Mouse (Mus musculus) limb, embryonic 12.5 days (tissue): Measurements from ENCODE around the gene Cmas. TPM values are rescaled to one million over a fixed set of nuclear protein-coding genes. Genes with fewer than 3 reads are reported as not detected.

ENCODE experiments used
- ATAC-seq: fragments of 200-750 bp; cut with Nextera tagmentation; 2 replicates; pipeline ENCODE4 v1.8.0; 2017; ENCODE audit warnings: low read depth, moderate TSS enrichment; ENCODE audit not compliant: insufficient number of reproducible peaks, insufficient read depth, low FRiP score, low TSS enrichment
- H3K27ac ChIP-seq: fragments of 300-500 bp; sonication (generic); 2 replicates; pipeline ENCODE4 v1.5.1; 2016; ENCODE audit warnings: mild to moderate bottlenecking, moderate library complexity
- H3K27me3 ChIP-seq: fragments of 300-500 bp; sonication (generic); 2 replicates; pipeline ENCODE4 v1.6.1; 2016; ENCODE audit warnings: mild to moderate bottlenecking, moderate library complexity
- H3K36me3 ChIP-seq: fragments of 300-500 bp; sonication (generic); 2 replicates; pipeline ENCODE4 v1.6.1; 2016; ENCODE audit warnings: mild to moderate bottlenecking, moderate library complexity
- H3K4me1 ChIP-seq: fragments of 300-500 bp; sonication (generic); replicated peaks from 2 replicates; pipeline ENCODE4 v1.6.1; 2016
- H3K4me2 ChIP-seq: fragments of 300-500 bp; sonication (generic); 2 replicates; pipeline ENCODE4 v1.6.1; 2016; ENCODE audit warnings: mild to moderate bottlenecking, moderate library complexity
- H3K4me3 ChIP-seq: fragments of 300-500 bp; sonication (generic); replicated peaks from 2 replicates; pipeline ENCODE4 v1.5.1; 2016; ENCODE audit warnings: mild to moderate bottlenecking
- H3K9ac ChIP-seq: fragments of 300-500 bp; sonication (generic); replicated peaks from 2 replicates; pipeline ENCODE4 v1.6.1; 2016; ENCODE audit warnings: mild to moderate bottlenecking, moderate library complexity
- H3K9me3 ChIP-seq: fragments of 300-500 bp; sonication (generic); 2 replicates; pipeline ENCODE4 v1.6.1; 2016; ENCODE audit warnings: mild to moderate bottlenecking, moderate library complexity
- WGBS: fragments of 180-500 bp; shearing (Covaris S2); methylation state at CpG from one replicate; pipeline ENCODE4 v1.1.7; 2016; 5-methylcytosine and 5-hydroxymethylcytosine counted together
- polyA plus RNA-seq: library from polyadenylated mRNA; unstranded; fragments of >200 nt; fragmentation: Nextera tagmentation; extraction: Ambion mirVana; gene quantifications from 2 replicates; pipeline ENCODE4 v1.2.1, GENCODE M21; 2016

Gene Cmas
- polyA plus RNA-seq, 1 experiment from 2014 or later, result 81.9 TPM

- no peak for ATAC-seq
- H3K4me3 ChIP-seq, result no peak overlapping the region
- no peaks in the 10 kb centered on the region for H3K4me1 ChIP-seq
- no peak overlapping the region for H3K9ac ChIP-seq
- H3K9me3 ChIP-seq, result no peaks in the 10 kb centered on the region
- no peaks in the 10 kb centered on the region for H3K27me3 ChIP-seq
- WGBS, result 57% methylated on average over 11 of the region's 11 CpGs
- H3K36me3 ChIP-seq, result peaks cover 9% of the 10 kb centered on the region; the same call in 1 of the 2 replicates
- no peak overlapping the region for H3K4me2 ChIP-seq
- H3K27ac ChIP-seq, result no peak overlapping the region
Observed at GRCm38 (mm10) chr6:142779045-142779811, 22.7 kb downstream of the Cmas start.

- no peaks in the 10 kb centered on the region for H3K9me3 ChIP-seq
- no peak overlapping the region for H3K9ac ChIP-seq
- no peaks in the 10 kb centered on the region for H3K27me3 ChIP-seq
- WGBS, result 73% methylated on average over 14 of the region's 14 CpGs
- no peak overlapping the region for H3K27ac ChIP-seq
- no peak for ATAC-seq
- H3K36me3 ChIP-seq, result peaks cover 3% of the 10 kb centered on the region; the same call in 1 of the 2 replicates
- no peak overlapping the region for H3K4me2 ChIP-seq
- H3K4me3 ChIP-seq, result no peak overlapping the region
- H3K4me1 ChIP-seq, result no peaks in the 10 kb centered on the region
Observed at GRCm38 (mm10) chr6:142779812-142780573, 23.5 kb downstream of the Cmas start.

GRCm38 (mm10) chr6:142780574-142781033 is 24.1 kb downstream of the Cmas start:
- H3K9me3 ChIP-seq, result no peaks in the 10 kb centered on the region
- H3K36me3 ChIP-seq, result 0 out of 2 replicates have a peak, but pooled peaks cover 3% of the 10 kb centered on the region
- no peak overlapping the region for H3K9ac ChIP-seq
- no peaks in the 10 kb centered on the region for H3K27me3 ChIP-seq
- H3K27ac ChIP-seq, result no peak overlapping the region
- 82% methylated on average over 4 of the region's 4 CpGs for WGBS
- no peak overlapping the region for H3K4me3 ChIP-seq
- no peak overlapping the region for H3K4me2 ChIP-seq
- no peak for ATAC-seq
- H3K4me1 ChIP-seq, result no peaks in the 10 kb centered on the region

- ATAC-seq, result no peak
- H3K36me3 ChIP-seq, result no peaks in the 10 kb centered on the region
- 60% methylated on average over 7 of the region's 7 CpGs for WGBS
- H3K27me3 ChIP-seq, result no peaks in the 10 kb centered on the region
- no peaks in the 10 kb centered on the region for H3K9me3 ChIP-seq
- H3K4me3 ChIP-seq, result no peak overlapping the region
- H3K27ac ChIP-seq, result no peak overlapping the region
- H3K4me1 ChIP-seq, result no peaks in the 10 kb centered on the region
- H3K9ac ChIP-seq, result no peak overlapping the region
- H3K4me2 ChIP-seq, result no peak overlapping the region
Observed at GRCm38 (mm10) chr6:142781286-142781685, 24.8 kb downstream of the Cmas start.

- no peaks in the 10 kb centered on the region for H3K9me3 ChIP-seq
- H3K27me3 ChIP-seq, result no peaks in the 10 kb centered on the region
- H3K36me3 ChIP-seq, result no peaks in the 10 kb centered on the region
- H3K4me3 ChIP-seq, result no peak overlapping the region
- no peaks in the 10 kb centered on the region for H3K4me1 ChIP-seq
- H3K4me2 ChIP-seq, result no peak overlapping the region
- WGBS, result 39% methylated on average over 4 of the region's 4 CpGs
- no peak for ATAC-seq
- H3K27ac ChIP-seq, result no peak overlapping the region
- no peak overlapping the region for H3K9ac ChIP-seq
Observed at GRCm38 (mm10) chr6:142785343-142785742, 28.9 kb downstream of the Cmas start.

- Histone ChIP-seq H3K36me3 (no peaks in the 10 kb centered on the region), H3K27ac (no peak overlapping the region), H3K9me3 (no peaks in the 10 kb centered on the region), H3K4me3 (no peak overlapping the region), H3K4me1 (no peaks in the 10 kb centered on the region), H3K4me2 (no peak overlapping the region), H3K27me3 (no peaks in the 10 kb centered on the region), H3K9ac (no peak overlapping the region)
- ATAC-seq, result no peak
- 87% methylated on average over 21 of the region's 21 CpGs for WGBS
Observed at GRCm38 (mm10) chr6:142786106-142786505, 29.6 kb downstream of the Cmas start.

- Histone ChIP-seq H3K4me1 (no peaks in the 10 kb centered on the region), H3K27ac (no peak overlapping the region), H3K9ac (no peak overlapping the region), H3K27me3 (no peaks in the 10 kb centered on the region), H3K9me3 (no peaks in the 10 kb centered on the region), H3K4me2 (no peak overlapping the region; the same call in 1 of the 2 replicates), H3K4me3 (no peak overlapping the region), H3K36me3 (no peaks in the 10 kb centered on the region)
- ATAC-seq, result no peak
- WGBS, result 46% methylated on average over 18 of the region's 18 CpGs
Observed at GRCm38 (mm10) chr6:142788042-142788987, 31.8 kb downstream of the Cmas start.

- Histone ChIP-seq H3K9me3 (no peaks in the 10 kb centered on the region), H3K4me1 (no peaks in the 10 kb centered on the region), H3K9ac (no peak overlapping the region), H3K27ac (no peak overlapping the region), H3K4me2 (no peak overlapping the region), H3K27me3 (no peaks in the 10 kb centered on the region), H3K36me3 (no peaks in the 10 kb centered on the region), H3K4me3 (no peak overlapping the region)
- 94% methylated on average over 10 of the region's 10 CpGs for whole genome bisulfite sequencing
- ATAC-seq, result no peak
Observed at GRCm38 (mm10) chr6:142789736-142790135, 33.2 kb downstream of the Cmas start.

- Histone ChIP-seq H3K4me1 (no peaks in the 10 kb centered on the region), H3K27me3 (no peaks in the 10 kb centered on the region), H3K27ac (no peak overlapping the region), H3K9me3 (no peaks in the 10 kb centered on the region), H3K4me2 (no peak overlapping the region), H3K4me3 (no peak overlapping the region), H3K9ac (no peak overlapping the region), H3K36me3 (no peaks in the 10 kb centered on the region)
- no peak for ATAC-seq
- WGBS, result 63% methylated on average over 13 of the region's 13 CpGs
Observed at GRCm38 (mm10) chr6:142792241-142792968, 35.9 kb downstream of the Cmas start.

- no peak overlapping the region for H3K4me2 ChIP-seq
- H3K27ac ChIP-seq, result no peak overlapping the region
- no peaks in the 10 kb centered on the region for H3K9me3 ChIP-seq
- H3K4me1 ChIP-seq, result no peaks in the 10 kb centered on the region
- WGBS, result 67% methylated on average over 7 of the region's 7 CpGs
- H3K36me3 ChIP-seq, result no peaks in the 10 kb centered on the region
- no peak overlapping the region for H3K9ac ChIP-seq
- no peak overlapping the region for H3K4me3 ChIP-seq
- ATAC-seq, result no peak
- H3K27me3 ChIP-seq, result no peaks in the 10 kb centered on the region
Observed at GRCm38 (mm10) chr6:142793468-142793867, 37.0 kb downstream of the Cmas start.
